Mouse (Mus musculus) heart, embryonic 16.5 days (tissue): ENCODE data around the gene Vezt. TPM values are rescaled to one million over a fixed set of nuclear protein-coding genes. Genes with fewer than 3 reads are reported as not detected.

Experiments
- ATAC-seq: fragments of 200-750 bp; cut with Nextera tagmentation; replicated peaks from 2 replicates; pipeline ENCODE4 v1.8.0; 2017; ENCODE audit warnings: moderate number of reproducible peaks; ENCODE audit not compliant: insufficient read depth, low FRiP score; ENCODE audit errors: extremely low read depth
- H3K27ac ChIP-seq: fragments of 300-500 bp; sonication (generic); 2 replicates; pipeline ENCODE4 v1.5.1; 2014; ENCODE audit warnings: mild to moderate bottlenecking, low read length, control low read depth, moderate library complexity
- H3K27me3 ChIP-seq: fragments of 300-500 bp; sonication (generic); 2 replicates; pipeline ENCODE4 v1.6.1; 2014; ENCODE audit warnings: low read length, mixed read lengths; ENCODE audit not compliant: control insufficient read depth, insufficient read depth
- H3K36me3 ChIP-seq: fragments of 300-500 bp; sonication (generic); 2 replicates; pipeline ENCODE4 v1.6.1; 2014; ENCODE audit not compliant: control insufficient read depth, insufficient read depth
- H3K4me1 ChIP-seq: fragments of 300-500 bp; sonication (generic); 2 replicates; pipeline ENCODE4 v1.6.1; 2014; ENCODE audit warnings: low read length, mixed read lengths; ENCODE audit not compliant: control insufficient read depth, insufficient read depth
- H3K4me2 ChIP-seq: fragments of 300-500 bp; sonication (generic); 2 replicates; pipeline ENCODE4 v1.6.1; 2014; ENCODE audit warnings: low read depth, mild to moderate bottlenecking, control low read depth, low read length
- H3K4me3 ChIP-seq: fragments of 300-500 bp; sonication (generic); 2 replicates; pipeline ENCODE4 v1.5.1; 2014; ENCODE audit warnings: mild to moderate bottlenecking, control low read depth, low read length
- H3K9ac ChIP-seq: fragments of 300-500 bp; sonication (generic); 2 replicates; pipeline ENCODE4 v1.6.1; 2014; ENCODE audit warnings: low read length, control low read depth
- H3K9me3 ChIP-seq: fragments of 300-500 bp; sonication (generic); replicated peaks from 2 replicates; pipeline ENCODE4 v1.6.1; 2016; ENCODE audit warnings: low read length; ENCODE audit not compliant: control insufficient read depth
- WGBS: fragments of 180-500 bp; shearing (Covaris S2); extraction: QIAGEN DNeasy Blood & Tissue Kit; methylation state at CpG from one replicate; pipeline ENCODE4 v1.1.7; 2014; 5-methylcytosine and 5-hydroxymethylcytosine counted together
- polyA plus RNA-seq: library from polyadenylated mRNA; unstranded; fragments of >200 nt; fragmentation: Nextera tagmentation; extraction: Ambion mirVana; gene quantifications from 2 replicates; pipeline ENCODE4 v1.2.1, GENCODE M21; 2015

The Vezt gene
- polyA plus RNA-seq, 1 experiment from 2014 or later = 22.5 TPM

DNA sequence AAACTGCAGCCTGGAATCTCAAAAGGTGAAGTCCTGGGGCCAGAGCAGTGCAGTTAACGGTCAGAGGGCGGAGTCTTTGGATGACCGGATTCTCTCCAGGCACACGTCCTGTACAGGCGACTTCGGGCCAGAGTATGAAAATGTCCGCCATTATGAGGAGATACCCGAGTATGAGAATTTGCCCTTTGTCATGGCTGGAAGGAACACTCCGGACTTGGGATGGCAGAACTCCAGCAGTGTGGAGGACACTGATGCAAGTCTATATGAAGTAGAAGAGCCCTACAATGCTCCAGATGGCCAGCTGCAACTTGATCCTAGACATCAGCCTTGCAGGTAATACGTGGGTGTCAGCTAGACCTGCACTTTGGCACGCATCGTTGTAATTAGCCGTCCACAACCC is 9.7 kb upstream of the Vezt start:
- 91% methylated on average over 13 of the region's 13 CpGs for WGBS
- Histone ChIP-seq H3K9me3 (no peaks in the 10 kb centered on the region), H3K27ac (no peak overlapping the region), H3K4me2 (no peak overlapping the region), H3K9ac (no peak overlapping the region), H3K4me1 (peaks cover 21% of the 10 kb centered on the region), H3K36me3 (0 out of 2 replicates have a peak, but pooled peaks cover 2% of the 10 kb centered on the region), H3K4me3 (no peak overlapping the region), H3K27me3 (no peaks in the 10 kb centered on the region)
- ATAC-seq = no peak

DNA sequence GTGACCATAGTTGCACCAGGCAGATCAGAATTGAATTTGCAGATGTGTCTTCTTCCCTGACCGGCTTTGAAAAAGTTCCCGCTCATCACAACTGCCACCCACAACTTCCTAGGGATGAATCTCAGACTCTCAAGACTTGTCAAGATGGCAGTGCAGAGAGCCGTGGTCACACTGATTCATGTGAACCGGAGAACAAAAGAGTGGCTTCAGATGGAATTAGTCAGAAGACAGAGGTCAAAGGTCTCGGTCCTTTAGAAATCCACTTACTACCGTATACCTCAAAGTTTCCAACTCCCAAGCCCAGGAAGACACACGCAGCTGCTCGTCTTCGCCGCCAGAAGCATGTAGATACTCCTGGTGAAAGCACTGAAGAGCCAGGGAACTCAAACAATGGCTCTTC is 8.3 kb upstream of the Vezt start:
- Histone ChIP-seq H3K27ac (no peak overlapping the region), H3K4me1 (peaks cover 13% of the 10 kb centered on the region), H3K27me3 (no peaks in the 10 kb centered on the region), H3K4me3 (no peak overlapping the region), H3K9me3 (no peaks in the 10 kb centered on the region), H3K9ac (no peak overlapping the region), H3K4me2 (no peak overlapping the region), H3K36me3 (0 out of 2 replicates have a peak, but pooled peaks cover 2% of the 10 kb centered on the region)
- no peak for ATAC-seq
- 78% methylated on average over 10 of the region's 10 CpGs for WGBS

DNA sequence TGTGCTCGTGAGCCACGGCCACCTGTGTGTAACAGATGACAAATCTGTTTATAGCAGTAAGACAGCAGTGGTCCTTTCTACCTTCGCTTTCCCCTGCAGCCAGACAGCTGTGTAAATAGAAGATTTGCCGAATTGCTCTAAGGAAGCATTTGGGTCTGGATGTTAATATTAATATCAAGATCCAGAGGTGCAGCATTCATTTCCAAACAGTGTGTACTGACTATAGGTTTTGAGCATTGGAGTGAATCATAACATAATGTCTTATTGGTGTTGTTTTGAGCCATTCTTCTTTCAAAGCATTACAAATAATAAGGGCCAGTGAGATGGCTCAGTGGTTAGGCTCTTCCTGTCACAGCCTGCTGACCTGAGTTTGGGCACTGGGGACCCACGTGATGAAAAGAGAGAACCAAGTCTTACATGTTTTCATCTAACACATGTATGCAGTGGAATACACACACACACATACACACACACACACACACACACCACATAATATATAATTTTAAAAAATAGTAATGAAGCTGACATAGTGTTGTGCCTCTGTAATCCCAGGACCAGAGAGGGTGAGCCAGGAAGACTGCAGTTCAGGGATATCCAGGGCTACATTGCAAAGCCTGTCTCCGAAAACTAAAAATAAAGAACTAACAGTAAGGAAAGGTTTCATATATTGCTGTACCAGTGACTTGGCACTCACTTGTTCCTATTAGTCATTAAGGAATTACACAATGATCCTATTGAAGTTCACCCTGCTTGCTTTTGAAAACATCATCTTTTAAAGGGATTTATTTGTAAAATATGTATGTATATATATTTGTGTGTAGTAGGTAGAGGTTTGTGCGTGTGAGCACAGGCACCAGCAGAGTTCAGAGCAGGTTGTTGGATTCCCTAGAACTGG is 3.0 kb upstream of the Vezt start:
- Histone ChIP-seq H3K4me1 (peaks cover 13% of the 10 kb centered on the region), H3K9ac (no peak overlapping the region), H3K36me3 (no peaks in the 10 kb centered on the region), H3K4me3 (no peak overlapping the region), H3K27me3 (no peaks in the 10 kb centered on the region), H3K27ac (no peak overlapping the region), H3K9me3 (no peaks in the 10 kb centered on the region), H3K4me2 (no peak overlapping the region)
- no peak for ATAC-seq
- WGBS = 80% methylated on average over 7 of the region's 7 CpGs

DNA sequence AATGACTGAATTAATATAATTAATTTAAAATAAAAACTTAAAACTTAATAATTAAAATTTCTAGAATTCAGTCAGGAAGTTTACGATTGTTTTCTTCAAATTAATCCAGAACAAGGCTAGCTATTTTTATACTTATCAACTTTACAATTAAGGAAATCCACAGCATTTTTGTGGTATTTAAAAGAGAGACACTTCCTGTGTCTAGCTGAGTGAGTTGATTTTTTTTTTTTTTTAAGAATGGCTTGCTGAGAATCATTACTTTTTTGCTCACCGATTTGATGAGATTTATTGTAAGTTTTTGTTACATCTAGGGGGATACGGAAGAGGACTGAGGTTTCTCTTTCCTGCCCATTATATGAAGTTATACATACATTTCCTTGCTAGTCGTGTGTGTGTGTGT is 2.0 kb upstream of the Vezt start:
- no peaks in the 10 kb centered on the region for H3K36me3 ChIP-seq
- H3K27me3 ChIP-seq = no peaks in the 10 kb centered on the region
- no peaks in the 10 kb centered on the region for H3K9me3 ChIP-seq
- peak overlapping the region; percentile 74; the same call in 1 of the 2 replicates for H3K4me2 ChIP-seq
- no peak overlapping the region for H3K9ac ChIP-seq
- no peak for ATAC-seq
- peaks cover 13% of the 10 kb centered on the region for H3K4me1 ChIP-seq
- 69% methylated on average over 4 of the region's 4 CpGs for WGBS
- no peak overlapping the region for H3K27ac ChIP-seq
- no peak overlapping the region for H3K4me3 ChIP-seq

DNA sequence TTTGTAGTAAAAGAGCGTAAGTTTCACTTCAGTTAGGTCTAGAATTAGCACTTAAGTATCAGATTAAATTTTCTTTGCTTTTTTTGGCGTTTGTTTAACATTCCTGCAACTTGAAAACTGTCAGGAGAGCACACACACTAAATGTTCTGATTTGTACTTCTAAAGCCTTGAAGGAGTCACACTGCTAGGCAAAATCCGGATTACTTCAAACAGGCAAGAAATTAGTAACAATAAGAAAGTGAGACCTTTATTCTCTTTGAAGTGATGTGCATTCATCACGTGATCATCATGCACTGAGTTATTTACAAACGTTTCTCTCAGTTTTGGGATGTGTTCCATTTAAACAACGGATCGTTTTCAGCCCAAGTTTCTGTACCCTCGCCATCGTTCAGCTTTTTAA is 1.6 kb upstream of the Vezt start:
- no peak overlapping the region for H3K27ac ChIP-seq
- no peak for ATAC-seq
- no peaks in the 10 kb centered on the region for H3K27me3 ChIP-seq
- no peaks in the 10 kb centered on the region for H3K36me3 ChIP-seq
- H3K4me3 ChIP-seq = peak overlapping the region; percentile 12
- peak overlapping the region; percentile 74 for H3K4me2 ChIP-seq
- H3K9me3 ChIP-seq = no peaks in the 10 kb centered on the region
- no peak overlapping the region for H3K9ac ChIP-seq
- peaks cover 13% of the 10 kb centered on the region for H3K4me1 ChIP-seq
- WGBS = 57% methylated on average over 9 of the region's 9 CpGs

DNA sequence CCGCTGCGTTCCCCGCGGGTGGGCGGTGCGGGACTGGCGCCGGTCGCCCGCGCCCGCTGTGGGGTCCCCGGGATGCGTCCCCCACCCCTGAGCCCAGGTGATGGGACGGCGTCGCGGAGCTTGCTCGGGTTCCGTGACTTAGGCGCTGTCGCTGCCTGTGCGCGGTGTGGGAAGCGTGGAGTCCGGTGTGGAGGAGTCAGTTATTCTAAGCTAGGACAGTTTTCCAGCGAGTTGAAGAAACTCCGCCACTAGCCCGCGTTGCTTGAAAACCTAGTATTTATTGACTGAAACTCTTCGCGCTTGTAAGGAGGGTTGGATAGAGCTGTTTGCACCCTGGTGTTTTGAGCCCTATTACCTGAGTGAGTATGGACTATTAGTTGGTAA is 750 bp upstream of the Vezt start:
- Histone ChIP-seq H3K4me3 (peak overlapping the region; percentile 77), H3K4me1 (peaks cover 13% of the 10 kb centered on the region), H3K27me3 (no peaks in the 10 kb centered on the region), H3K9ac (peak overlapping the region; percentile 84), H3K4me2 (peak overlapping the region; percentile 74), H3K36me3 (no peaks in the 10 kb centered on the region), H3K9me3 (no peaks in the 10 kb centered on the region), H3K27ac (peak overlapping the region; percentile 86)
- no peak for ATAC-seq
- WGBS = under 1% methylated on average over 32 of the region's 32 CpGs

DNA sequence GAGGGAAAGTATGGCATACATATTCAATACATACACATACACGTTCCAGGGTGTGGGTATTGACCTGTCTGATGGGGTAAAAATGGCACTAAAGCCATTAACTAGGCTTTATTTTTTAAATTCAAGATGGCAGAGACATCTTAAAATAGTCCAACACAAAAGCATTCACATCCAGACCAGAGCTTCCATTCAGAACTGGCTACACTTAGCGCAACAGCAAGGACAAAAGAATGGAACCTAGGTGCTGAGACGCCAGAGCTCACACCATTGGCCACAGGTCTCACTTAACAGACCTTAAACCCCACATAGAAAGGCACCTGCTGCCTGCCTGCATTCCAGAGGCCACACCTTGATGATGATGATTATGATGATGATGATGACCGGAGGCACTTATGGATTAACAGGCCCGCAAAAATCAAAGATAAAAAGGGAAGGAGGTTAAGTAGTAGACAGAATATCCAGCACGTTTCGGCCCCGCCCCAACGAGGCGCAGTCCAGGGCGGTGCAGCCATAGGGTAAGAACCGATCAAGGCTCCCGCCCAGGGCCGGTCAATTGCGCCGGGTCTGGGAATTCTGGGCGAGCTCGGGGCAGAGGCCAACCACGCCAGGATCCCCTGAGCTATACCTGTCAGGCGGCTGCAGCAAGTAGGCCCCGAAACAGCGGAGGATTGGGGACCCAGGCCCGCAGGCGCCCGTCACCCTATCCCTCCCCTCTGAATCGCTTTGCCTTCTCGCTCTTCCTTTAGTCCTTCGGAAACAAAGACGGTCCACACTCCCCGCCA is 550 bp downstream of the Vezt start:
- Histone ChIP-seq H3K9me3 (no peaks in the 10 kb centered on the region), H3K9ac (peak overlapping the region; percentile 80), H3K4me2 (peak overlapping the region; percentile 71), H3K4me3 (peak overlapping the region; percentile 62), H3K27me3 (no peaks in the 10 kb centered on the region), H3K27ac (peak overlapping the region; percentile 26), H3K4me1 (peaks cover 16% of the 10 kb centered on the region), H3K36me3 (no peaks in the 10 kb centered on the region)
- ATAC-seq = peak; percentile 72
- WGBS = 2% methylated on average over 30 of the region's 30 CpGs

DNA sequence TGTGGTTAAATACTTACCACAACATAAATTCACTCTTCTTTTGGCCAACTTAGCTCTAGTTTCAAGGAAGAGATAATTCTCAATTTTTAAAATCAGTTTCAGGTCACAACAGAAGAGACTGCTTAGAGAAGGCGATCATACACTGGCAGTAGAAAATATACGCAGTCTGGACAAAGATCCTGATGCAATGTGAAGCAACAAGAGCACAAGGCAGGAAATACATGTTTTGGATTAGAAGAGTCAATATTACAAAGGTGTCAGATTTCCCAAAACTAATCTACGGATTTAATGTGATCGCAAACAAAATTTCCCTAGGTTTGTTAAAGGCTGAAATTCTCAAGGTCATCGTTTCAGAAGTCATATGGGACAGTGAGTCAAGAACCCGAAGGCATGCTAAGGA is 4.5 kb downstream of the Vezt start:
- Histone ChIP-seq H3K9ac (no peak overlapping the region), H3K4me2 (no peak overlapping the region), H3K9me3 (no peaks in the 10 kb centered on the region), H3K27me3 (no peaks in the 10 kb centered on the region), H3K4me1 (peaks cover 12% of the 10 kb centered on the region), H3K36me3 (no peaks in the 10 kb centered on the region), H3K27ac (no peak overlapping the region), H3K4me3 (no peak overlapping the region)
- ATAC-seq = no peak
- 94% methylated on average over 6 of the region's 6 CpGs for WGBS

DNA sequence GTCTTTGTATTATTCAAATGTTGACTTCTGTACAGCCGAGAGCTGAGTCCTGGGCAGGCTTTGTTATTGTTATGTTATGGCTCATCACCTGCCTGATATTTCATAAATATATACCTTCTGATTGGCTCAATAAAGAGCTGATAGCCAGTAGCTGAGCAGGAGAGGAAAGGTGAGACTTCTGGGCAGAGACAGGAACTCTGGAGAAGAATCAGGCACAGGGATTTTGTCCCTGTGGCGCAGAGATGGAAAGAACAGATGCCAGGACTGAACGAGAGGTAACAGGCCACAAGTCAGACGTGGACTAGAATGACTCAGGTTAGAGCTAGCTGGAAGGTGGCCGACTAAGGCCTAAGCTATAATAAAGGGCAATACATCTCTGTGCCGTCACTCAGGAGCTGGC is 7.1 kb downstream of the Vezt start:
- Histone ChIP-seq H3K4me1 (peaks cover 3% of the 10 kb centered on the region), H3K9ac (no peak overlapping the region), H3K36me3 (no peaks in the 10 kb centered on the region), H3K4me2 (no peak overlapping the region), H3K27ac (no peak overlapping the region), H3K9me3 (no peaks in the 10 kb centered on the region), H3K27me3 (no peaks in the 10 kb centered on the region), H3K4me3 (no peak overlapping the region)
- ATAC-seq = no peak
- WGBS = 87% methylated on average over 6 of the region's 6 CpGs
